In the genomic region with DNA sequence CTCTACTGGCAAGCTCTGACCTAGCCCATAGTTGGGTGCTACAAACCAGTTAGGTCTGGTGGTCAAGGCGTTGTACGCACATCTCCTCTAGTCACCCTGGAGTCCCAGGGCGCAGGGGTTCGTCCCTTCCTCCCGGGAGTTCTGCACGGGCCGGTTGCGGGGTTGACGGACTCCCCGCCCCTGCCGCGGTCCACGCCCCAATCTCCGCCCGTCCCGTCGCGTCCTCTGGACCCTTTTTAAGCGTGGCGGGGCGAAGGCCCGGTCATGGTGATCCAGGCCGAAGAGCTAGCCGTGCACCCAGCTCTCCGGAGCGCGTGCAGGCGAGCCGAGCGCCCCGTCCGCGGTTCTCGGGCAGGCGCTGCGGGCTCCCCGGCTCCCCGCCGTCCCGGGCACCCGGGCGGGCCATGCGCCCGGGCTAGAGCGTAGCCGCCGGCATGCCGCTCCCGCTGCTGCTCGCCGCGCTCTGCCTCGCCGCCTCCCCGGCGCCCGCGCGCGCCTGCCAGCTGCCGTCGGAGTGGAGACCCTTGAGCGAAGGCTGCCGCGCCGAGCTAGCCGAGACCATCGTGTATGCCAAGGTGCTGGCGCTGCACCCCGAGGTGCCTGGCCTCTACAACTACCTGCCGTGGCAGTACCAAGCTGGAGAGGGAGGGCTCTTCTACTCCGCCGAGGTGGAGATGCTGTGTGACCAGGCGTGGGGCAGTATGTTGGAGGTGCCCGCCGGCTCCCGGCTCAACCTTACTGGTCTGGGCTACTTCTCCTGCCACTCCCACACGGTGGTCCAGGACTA, we compare ENCODE assay signal across 8 mouse cellular contexts. TPM values are rescaled to one million over a fixed set of nuclear protein-coding genes. Genes with fewer than 3 reads are reported as not detected.
A peak's percentile ranks its signal among the peaks of the same experiment; 100 is the strongest.
DNase-seq lines count a peak whose midpoint lies in the region; ATAC-seq lines count a peak whose summit lies in the region.

Ccdc3 (plus strand) TSS at position 277 of the 787 bp plus-strand sequence.

- H3K4me3 ChIP-seq in embryonic facial prominence, embryonic 12.5 days, result peak within 1 kb of the TSS; percentile 51
- peak within 1 kb of the TSS; percentile 60 for H3K4me3 ChIP-seq in heart, embryonic 16.5 days (ENCODE audit: low read length)
- H3K4me3 ChIP-seq in stomach, embryonic 14.5 days (ENCODE audit: low read depth, low read length), result peak within 1 kb of the TSS; percentile 51

- H3K4me2 ChIP-seq in embryonic facial prominence, embryonic 12.5 days (replicated peaks), result peak within 1 kb of the TSS; percentile 78
- H3K4me2 ChIP-seq in heart, embryonic 16.5 days (ENCODE audit: low read depth, low read length), result peak within 1 kb of the TSS; percentile 81
- H3K4me2 ChIP-seq in stomach, embryonic 14.5 days (replicated peaks; ENCODE audit: low read depth, low read length), result peak within 1 kb of the TSS; percentile 79

- under 1% methylated on average over 78 of the region's 78 CpGs for WGBS in embryonic facial prominence, embryonic 12.5 days
- WGBS in heart, embryonic 16.5 days, result under 1% methylated on average over 76 of the region's 78 CpGs
- under 1% methylated on average over 77 of the region's 78 CpGs for WGBS in stomach, embryonic 14.5 days

- no peaks in the 10 kb centered on the region for H3K36me3 ChIP-seq in embryonic facial prominence, embryonic 12.5 days
- no peaks in the 10 kb centered on the region for H3K36me3 ChIP-seq in heart, embryonic 16.5 days (ENCODE audit: control insufficient read depth, insufficient read depth)
- H3K36me3 ChIP-seq in stomach, embryonic 14.5 days (ENCODE audit: control insufficient read depth, insufficient read depth, low read length), result no peaks in the 10 kb centered on the region

- H3K4me1 ChIP-seq in embryonic facial prominence, embryonic 12.5 days, result peaks cover 6% of the 10 kb centered on the region
- 0 out of 2 replicates have a peak, but pooled peaks cover 2% of the 10 kb centered on the region for H3K4me1 ChIP-seq in heart, embryonic 16.5 days (ENCODE audit: control insufficient read depth, insufficient read depth, low read length)
- no peaks in the 10 kb centered on the region for H3K4me1 ChIP-seq in stomach, embryonic 14.5 days (ENCODE audit: control insufficient read depth, insufficient read depth, low read length)

- H3K27ac ChIP-seq in embryonic facial prominence, embryonic 12.5 days, result no peak within 1 kb of the TSS
- no peak within 1 kb of the TSS for H3K27ac ChIP-seq in heart, embryonic 16.5 days (ENCODE audit: low read length)
- no peak within 1 kb of the TSS for H3K27ac ChIP-seq in stomach, embryonic 14.5 days (ENCODE audit: low read length)

- H3K27me3 ChIP-seq in embryonic facial prominence, embryonic 12.5 days, result peaks cover 40% of the 10 kb centered on the region
- H3K27me3 ChIP-seq in heart, embryonic 16.5 days (ENCODE audit: control insufficient read depth, insufficient read depth, low read length), result peaks cover 26% of the 10 kb centered on the region
- H3K27me3 ChIP-seq in stomach, embryonic 14.5 days (ENCODE audit: control insufficient read depth, insufficient read depth, low read length), result 0 out of 2 replicates have a peak, but pooled peaks cover 3% of the 10 kb centered on the region

- ATAC-seq in embryonic facial prominence, embryonic 12.5 days (ENCODE audit: insufficient number of reproducible peaks, insufficient read depth, low FRiP score, low TSS enrichment), result peak; percentile 70; the same call in 1 of the 2 replicates
- peak; percentile 61 for ATAC-seq in heart, embryonic 16.5 days (replicated peaks; ENCODE audit: extremely low read depth, insufficient read depth, low FRiP score)
- ATAC-seq in stomach, embryonic 14.5 days (ENCODE audit: insufficient number of reproducible peaks, insufficient read depth, low FRiP score, low read depth), result peak; percentile 70; the same call in 1 of the 2 replicates

- peak; percentile 67 for DNase-seq in ovary, adult 18-20 months (ENCODE audit: low spot score)
- DNase-seq in ovary, postnatal 14 days (ENCODE audit: low spot score), result no peak
- DNase-seq in kidney, postnatal 25 days, result peak; percentile 53 to 71
- DNase-seq in lung, postnatal 10 days, result peak; percentile 63
- DNase-seq in spleen, postnatal 10 days (ENCODE audit: low spot score in 2 of 2), result no peak

- peak within 1 kb of the TSS; percentile 54 for H3K9ac ChIP-seq in embryonic facial prominence, embryonic 12.5 days
- H3K9ac ChIP-seq in heart, embryonic 16.5 days (ENCODE audit: low read length), result peak within 1 kb of the TSS; percentile 67
- H3K9ac ChIP-seq in stomach, embryonic 14.5 days (replicated peaks; ENCODE audit: low read depth, low read length), result peak within 1 kb of the TSS; percentile 40

- no peaks in the 10 kb centered on the region for H3K9me3 ChIP-seq in embryonic facial prominence, embryonic 12.5 days
- H3K9me3 ChIP-seq in heart, embryonic 16.5 days (replicated peaks; ENCODE audit: control insufficient read depth, low read length), result no peaks in the 10 kb centered on the region
- no peaks in the 10 kb centered on the region for H3K9me3 ChIP-seq in stomach, embryonic 14.5 days (ENCODE audit: control insufficient read depth, low read depth, low read length)

RNA-seq across cellular contexts. Expression of gene Ccdc3, which starts in this region (rescaled TPM):
- polyA plus RNA-seq in embryonic facial prominence, embryonic 12.5 days (2016; fragmentation: Nextera tagmentation; extraction: Ambion mirVana), result 5.7 and 5.9 TPM in 2 replicates
- 6.5 and 8.8 TPM in 2 replicates for polyA plus RNA-seq in heart, embryonic 16.5 days (2015; fragmentation: Nextera tagmentation; extraction: Ambion mirVana)
- polyA plus RNA-seq in stomach, embryonic 14.5 days (2014; fragmentation: Nextera tagmentation; extraction: Ambion mirVana), result 22.7 and 28.9 TPM in 2 replicates

Comparison
In these comparisons a context has a peak if more than half of its experiments do, and no peak if none do; other contexts are left out.
1. DNase-seq: peak in ovary, adult 18-20 months (single experiment), kidney, postnatal 25 days (2 of 2) and lung, postnatal 10 days (single experiment); none in ovary, postnatal 14 days (single experiment) and spleen, postnatal 10 days (0 of 2).
2. Peak in every context shown above with its lines, with median percentiles within 50 percentile points of each other: ATAC-seq, H3K4me2 ChIP-seq, H3K4me3 ChIP-seq and H3K9ac ChIP-seq.